Mouse (Mus musculus): ENCODE data around the gene Rd3.

The Rd3 gene

DNA sequence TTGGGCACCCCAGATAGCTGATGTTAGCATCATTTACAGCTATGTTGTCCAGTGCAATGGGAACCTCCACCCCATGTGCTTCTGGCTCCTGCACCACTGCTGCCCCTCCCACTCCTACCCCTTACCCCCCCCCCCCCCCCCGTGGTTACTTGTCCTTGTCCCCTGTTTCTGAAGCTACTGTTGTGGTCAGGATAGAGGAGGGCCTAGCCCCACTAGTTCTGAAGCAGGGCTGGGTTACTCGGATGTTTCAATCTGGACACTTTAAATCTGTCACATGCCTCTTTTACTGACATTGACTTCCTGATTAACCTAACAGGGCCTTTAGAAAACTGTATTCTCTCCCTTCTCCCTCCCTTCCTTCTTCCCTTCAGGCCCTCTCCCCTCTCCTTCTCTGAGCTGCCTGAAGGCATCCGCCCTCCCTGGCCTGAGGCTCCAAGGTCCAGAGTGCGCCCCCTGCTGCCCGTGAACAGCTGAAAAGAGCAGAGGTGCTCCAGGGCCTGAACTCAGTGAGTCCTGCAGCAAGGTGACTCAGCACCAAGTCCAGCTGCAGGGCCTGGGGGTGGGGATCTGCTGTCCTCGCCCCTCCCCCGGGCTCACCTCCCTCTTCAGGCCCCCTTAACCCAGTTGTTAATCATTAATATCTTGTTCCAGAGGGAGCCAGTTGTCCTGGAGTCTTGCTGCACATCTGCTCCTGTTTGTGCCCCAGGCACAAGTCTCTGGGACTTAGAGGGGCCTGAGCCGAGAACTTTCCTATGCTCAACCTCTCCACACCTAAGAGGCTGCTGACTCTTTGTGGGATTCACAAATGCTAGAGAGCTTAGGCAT is 13.0 kb upstream of the Rd3 start:
- DNase-seq (ENCODE audit: low spot score): peak; percentile 88

DNA sequence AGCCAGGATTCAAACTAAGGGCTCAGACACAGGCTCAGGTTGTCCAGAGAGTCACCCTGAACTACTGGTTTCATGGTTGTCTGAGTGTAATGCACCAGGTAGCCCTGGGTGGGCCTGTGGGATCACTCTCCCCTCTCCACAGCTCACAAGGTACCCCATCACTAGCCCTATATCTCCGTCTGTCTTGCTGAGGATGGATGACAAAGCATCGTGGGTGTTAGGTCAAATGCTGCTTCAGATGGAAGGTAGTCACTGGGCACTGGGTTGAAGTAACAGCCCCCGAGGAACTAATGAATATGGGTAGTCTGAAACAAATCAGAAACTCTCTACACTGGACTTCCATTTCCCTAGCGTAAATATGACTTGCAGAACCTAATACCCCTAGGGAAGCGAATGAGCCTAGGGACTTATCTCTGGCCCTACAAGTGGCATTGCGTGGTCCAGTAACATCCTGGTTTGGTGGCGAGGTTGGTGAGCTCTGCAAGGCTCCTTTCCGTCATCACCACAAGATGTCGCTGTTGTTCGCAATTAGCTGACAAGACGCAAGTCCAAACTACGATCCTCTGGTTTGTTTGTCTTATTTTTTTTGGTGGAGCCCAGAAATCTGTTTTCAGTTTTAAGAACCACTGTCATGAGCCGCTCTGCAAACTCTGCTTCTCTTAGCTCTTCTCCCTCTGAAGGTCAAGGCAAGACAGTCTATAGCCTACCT is 12.2 kb upstream of the Rd3 start:
- peak; percentile 71 for DNase-seq (ENCODE audit: low spot score)

DNA sequence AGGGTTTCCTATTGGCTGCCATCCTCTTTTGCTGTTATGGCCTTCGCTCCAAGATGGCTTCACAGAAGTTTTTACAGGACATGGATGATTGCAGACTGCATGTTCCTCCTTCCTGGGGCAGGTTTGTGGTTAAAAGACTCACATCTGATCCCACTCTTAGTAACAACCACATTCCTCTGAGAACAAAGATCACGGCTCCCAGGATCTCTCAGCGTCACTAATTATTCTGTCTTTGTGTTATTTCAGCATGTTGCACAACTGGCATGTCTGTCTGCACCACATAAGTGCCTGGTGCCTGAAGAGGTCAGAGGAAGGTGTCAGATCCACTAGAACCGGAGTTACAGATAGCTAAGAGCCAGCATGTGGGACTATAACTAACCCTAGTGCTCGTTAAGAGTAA is 7.2 kb upstream of the Rd3 start:
- DNase-seq (ENCODE audit: low spot score): no peak

DNA sequence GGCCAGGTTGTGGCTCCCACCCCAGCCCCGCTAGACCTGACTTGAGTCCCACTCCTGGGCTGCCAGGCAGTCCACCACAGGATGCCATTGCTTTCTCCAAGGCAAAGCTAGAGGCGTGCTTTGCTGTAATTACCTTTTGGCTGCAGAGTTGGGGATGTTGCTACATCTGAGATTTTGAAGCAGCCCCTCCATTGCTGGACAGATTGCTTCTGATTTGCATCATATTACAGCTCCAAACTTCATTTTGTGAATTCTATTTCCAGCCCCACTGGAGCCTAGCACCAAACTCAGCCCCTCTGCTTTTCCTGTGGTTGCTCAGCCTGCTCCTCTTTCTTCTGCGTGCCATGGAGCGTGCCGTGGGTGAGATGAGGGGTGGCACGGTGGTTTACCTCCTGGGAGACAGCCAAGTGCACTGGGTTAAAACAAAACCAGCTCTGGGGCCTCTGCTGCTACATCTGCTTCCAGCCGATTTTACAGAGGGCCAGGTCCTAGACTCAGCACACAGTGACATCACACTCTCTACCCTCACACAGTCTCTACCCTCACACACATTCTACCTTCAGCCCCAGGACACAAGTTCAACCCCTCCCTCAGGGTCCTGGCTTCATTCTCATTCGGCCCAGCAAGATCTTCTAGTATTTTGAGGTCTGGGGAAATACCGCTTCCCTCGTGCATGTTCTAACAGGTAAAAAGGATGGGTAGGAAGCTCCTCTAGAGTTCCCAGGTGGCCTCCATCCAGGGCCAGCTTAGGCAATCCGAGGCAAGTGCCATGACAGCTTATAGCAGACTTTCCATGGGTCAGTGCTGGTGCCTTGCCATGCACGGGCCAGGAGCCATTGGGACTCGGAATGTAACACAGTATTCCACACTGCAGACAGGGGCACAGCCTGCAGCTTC is 2.4 kb upstream of the Rd3 start:
- DNase-seq (ENCODE audit: low spot score): no peak

DNA sequence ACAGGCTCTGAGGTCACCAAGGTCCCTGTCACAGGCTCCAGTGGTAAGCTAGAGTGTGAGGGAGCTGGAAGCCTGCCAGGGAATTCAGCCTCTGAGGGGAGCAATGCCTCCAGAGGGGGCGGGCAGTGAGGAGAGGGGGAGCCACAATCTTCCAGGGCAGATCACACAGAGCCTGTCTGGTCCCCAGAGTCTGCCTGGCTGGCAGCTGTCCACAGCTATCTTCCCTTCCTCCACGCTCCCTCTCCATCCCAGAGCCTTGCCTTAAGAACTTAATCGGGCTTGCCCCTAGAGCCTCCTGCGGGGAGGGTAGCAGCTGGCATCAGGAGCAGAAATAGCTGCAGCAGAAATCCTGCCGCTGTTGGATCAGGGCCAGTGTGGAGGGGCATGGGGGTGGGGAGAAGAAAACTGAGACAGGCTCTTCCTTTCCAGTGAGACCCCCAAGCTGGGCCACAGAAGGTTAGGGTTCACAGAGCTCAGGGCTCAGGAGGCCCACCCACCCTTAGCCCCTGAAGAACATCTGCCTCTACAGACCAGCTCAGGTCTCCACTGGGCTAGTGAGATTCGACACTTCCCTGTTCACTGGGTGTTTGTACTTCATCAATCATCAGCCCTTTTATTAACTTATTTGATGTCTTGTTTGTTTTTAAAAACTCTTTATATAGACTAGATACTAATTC is 4.4 kb downstream of the Rd3 start:
- DNase-seq (ENCODE audit: low spot score): peak; percentile 26

DNA sequence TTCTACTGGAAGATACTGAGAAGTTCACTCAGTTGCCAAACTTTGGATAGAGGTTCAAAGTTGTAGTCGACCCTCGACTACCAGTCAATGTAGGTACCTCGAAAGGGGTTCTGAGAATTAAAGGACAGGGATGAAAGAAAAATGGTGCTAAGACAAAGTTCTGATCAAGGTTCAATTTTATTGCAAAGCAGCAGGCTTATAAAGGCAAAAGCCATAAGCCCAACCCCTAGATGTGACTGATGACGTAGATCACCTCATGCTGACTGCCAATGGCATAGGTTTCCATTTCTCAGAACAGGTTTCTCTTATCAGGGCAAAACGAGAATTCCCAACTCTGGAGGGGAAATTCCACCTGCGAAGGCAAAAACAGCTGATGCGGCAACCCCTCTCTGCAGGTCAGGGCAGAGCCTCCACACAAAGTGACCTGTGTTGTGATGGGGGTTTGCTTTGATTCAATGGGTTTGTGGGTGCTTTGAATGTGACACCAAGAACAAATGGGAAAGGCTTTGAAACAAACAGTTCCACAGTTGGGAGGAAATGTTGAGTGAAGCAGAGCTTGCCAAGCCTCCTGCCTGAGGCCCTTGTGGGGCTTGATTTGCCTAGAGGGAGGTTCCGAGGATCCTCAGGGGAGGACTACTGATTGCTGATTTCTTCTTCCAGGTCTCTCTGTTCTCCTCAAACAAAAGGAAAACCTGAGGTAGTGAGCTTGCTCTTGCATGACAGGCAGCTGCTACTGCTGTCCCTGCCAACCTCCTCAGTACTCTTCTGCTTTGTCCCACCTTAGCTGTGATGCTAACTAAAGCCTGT is 9.7 kb downstream of the Rd3 start:
- DNase-seq (ENCODE audit: low spot score): no peak

DNA sequence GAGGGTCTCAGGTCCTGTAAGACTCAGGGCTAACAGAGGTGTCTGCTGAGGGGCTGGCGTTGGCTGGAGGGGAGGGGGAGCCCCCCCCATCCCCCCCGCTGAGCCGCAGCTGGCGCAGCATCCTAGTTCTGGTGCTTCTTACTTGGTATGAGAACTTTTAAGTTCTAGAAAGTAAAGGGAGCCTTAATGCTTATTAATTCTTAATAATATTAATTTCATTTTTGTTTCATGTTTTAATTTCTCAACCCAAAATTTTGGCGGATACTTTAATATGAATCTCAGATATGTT is 10.3 kb downstream of the Rd3 start:
- no peak for DNase-seq (ENCODE audit: low spot score)

DNA sequence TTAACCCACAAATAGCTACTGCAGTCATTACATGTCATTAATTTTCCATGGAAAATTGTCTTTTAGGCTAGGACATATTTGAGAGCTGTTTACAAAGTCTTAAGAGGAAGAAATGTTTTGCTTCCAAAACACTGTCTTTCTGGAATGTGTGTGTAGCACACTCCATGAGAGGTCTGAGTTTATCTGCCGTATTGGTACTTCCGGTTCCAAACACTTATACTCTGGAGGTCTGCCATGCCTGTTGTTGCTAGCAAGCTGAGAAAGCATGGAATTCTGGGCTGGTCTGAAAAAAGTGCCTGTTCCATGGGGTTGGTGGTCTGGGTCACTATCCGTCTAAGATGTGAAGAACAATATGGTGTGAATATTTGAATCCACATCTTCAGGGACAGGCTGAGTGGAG is 11.5 kb downstream of the Rd3 start:
- no peak for DNase-seq (ENCODE audit: low spot score)

DNA sequence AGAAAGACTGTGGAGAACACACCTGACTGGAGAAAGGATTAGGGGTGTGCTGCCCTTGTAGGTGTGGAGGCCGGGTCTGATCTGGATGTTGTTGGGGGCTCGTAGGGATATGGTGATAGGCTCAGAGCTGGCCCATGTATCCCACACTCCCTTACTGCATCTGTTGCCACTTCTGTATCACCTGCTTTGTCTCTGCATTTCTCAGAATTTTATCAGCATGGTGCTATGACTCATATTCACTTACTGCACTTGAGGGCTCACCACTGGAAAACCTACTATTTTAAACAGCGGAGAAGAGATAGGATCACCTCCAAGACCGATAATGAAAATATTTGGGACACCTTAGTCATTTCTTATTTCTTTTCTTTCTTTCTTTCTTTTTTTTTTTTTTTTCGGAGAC is 11.9 kb downstream of the Rd3 start:
- DNase-seq (ENCODE audit: low spot score): no peak

DNA sequence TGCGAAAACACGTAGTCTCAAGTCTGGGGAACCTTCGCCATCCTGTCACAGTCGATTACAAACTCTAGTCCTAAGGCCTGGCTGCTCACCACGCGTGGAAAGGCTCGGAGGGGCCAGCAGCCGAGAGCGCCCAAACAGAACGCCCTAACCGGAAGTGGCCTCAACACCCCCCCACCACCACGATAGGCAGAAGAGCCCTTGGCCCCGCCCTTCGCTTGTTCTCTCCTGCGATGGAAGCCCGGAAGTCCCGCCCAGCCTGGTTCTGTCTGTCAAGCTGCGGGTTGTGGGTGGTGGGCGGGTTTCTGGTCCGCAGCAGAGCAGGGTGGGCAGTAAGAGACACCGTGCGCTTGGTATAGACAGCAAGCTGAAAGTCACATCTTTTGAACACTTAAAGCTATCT is 12.8 kb downstream of the Rd3 start:
- DNase-seq (ENCODE audit: low spot score): peak; percentile 92

DNA sequence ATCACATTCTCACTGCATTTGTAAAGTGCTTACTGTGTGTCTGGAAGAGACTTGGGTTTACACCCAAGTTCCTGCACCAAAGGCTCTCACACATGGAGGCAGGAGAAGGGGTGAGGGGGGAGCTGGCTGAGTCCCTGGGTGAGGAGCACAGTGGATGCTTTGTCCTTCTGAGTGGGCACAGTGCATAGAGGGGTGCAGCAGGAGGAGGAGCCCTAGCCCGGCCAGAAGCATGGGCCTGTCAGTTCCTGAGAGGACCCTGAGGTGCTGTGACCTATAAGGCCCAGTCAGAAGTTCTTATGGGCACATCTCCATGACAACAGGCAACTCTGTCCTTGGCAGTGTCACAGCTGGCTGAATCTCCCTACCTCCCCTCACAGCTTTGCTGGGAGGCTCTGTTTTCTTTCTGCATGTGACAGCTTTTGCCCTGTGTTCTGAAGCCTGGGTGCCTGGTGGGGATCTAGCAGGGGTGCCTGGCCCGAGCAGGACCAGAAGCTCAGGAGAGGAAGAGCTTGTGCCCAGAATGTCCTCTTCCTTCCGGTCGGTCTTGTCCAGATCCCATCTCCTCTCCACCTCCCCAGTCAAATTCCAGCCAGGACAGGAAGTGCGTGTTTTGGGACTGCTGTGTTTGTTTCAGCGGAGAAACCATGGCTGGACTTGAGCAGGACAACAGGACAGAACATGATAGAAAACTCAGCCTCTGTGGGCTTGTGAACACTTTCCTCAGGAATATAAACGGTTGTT is 15.0 kb downstream of the Rd3 start:
- no peak for DNase-seq (ENCODE audit: low spot score)

DNA sequence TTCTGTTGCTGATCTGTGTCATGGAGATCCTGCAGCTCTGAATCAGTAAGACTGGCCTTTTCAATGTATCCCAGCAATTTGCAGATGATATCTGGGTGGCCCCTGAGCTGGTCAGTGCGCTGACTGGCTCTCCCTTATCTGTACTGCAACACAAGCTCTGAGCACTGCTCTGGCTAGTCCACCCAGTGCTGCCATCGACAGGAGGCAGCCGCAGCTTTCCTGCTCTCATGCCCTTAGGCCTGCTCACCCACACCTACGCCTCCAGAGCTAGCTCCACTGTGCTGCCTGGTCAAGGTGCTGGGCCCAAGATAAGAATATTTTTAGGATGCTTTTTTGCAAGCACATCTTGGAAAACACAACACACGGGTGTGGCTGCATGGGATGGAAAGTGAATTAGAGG is 17.3 kb downstream of the Rd3 start:
- no peak for DNase-seq (ENCODE audit: low spot score)

DNA sequence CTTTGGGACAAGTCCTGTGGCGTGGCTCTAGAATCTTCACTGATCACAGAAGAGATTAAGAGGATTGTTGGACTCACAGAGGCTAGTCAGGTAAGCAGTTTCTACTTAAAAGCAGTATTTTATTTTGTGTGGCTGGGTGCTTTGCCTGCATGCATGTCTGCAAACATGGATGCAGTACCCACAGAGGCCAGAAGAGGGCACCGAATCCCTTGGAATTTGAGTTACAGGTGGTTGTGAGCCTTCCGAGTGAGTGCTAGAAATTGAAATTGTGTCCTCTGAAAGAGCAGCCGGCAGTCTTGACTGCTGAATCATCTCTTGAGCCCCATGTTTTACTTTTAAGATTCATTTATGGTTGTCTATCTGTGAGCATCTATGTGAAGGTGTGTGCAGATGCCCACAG is 18.3 kb downstream of the Rd3 start:
- peak; percentile 57 for DNase-seq (ENCODE audit: low spot score)

DNA sequence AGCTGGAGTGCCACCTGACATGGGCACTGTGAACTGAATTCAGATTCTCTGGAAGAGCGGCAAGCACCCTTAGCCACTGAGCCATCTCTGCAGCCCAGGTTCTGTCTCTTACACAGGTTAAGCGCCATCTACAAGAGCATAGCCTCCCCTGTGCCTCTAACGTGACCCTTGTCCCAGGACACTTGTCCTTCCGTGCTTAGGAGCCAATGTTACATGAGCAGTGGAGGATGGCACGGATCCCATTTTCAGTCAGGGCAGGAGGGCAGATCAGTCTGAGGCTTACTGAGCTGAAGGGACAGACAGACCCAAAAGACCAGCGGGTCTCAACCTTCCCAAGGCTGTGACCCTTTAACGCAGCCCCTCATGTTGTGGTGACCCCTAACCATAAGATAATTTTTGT is 18.7 kb downstream of the Rd3 start:
- DNase-seq (ENCODE audit: low spot score): no peak

DNA sequence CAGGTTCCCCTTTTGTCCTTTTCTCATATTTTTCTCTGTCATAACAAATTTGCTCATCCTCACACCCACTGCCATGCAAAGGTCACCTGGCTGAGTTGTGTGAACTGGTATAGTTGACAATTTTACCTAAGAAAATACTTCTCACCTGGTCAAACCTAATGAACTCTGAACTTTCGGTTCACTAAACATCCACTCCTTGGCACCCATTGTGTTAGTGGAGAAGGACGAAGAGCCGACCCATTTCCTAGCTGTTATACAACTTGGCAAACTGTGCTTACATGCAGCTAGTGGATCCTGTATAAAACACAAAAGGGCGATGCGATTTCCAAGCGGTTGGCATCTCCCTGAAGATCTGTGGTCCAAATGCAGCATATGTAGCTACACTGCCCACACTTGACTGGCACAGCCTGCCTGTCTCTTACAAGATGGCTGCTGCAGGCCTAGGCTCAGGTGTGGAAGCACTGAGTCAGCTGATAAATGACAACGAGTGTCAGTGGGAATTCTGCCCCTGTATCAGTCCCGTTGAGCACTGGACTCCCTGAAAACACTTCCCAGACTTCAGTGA is 19.5 kb downstream of the Rd3 start:
- no peak for DNase-seq (ENCODE audit: low spot score)

DNA sequence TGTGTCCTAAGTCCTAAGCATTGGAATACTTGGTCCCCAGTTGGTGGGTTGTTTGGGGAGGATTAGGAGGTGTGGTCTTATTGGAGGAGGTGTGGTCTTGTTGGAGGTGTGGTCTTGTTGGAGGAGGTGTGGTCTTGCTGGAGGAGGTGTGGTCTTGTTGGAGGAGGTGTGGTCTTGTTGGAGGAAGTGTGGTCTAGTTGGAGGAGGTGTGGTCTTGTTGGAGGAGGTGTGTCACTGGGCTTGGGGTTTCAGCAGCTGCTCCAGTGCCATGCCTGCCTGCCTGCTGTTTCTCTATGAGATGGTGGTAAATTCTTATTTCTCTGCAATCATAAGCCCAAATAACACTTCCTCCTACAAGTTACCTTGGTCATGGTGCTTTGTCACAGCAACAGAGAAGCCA is 21.9 kb downstream of the Rd3 start:
- DNase-seq (ENCODE audit: low spot score): no peak
